Mouse (Mus musculus): Measurements from ENCODE around the gene Ppil2. TPM values are rescaled to one million over a fixed set of nuclear protein-coding genes. Genes with fewer than 3 reads are reported as not detected.

Ppil2 gene
- 179 TPM for polyA plus RNA-seq (2017; shearing (Covaris generic))

DNA sequence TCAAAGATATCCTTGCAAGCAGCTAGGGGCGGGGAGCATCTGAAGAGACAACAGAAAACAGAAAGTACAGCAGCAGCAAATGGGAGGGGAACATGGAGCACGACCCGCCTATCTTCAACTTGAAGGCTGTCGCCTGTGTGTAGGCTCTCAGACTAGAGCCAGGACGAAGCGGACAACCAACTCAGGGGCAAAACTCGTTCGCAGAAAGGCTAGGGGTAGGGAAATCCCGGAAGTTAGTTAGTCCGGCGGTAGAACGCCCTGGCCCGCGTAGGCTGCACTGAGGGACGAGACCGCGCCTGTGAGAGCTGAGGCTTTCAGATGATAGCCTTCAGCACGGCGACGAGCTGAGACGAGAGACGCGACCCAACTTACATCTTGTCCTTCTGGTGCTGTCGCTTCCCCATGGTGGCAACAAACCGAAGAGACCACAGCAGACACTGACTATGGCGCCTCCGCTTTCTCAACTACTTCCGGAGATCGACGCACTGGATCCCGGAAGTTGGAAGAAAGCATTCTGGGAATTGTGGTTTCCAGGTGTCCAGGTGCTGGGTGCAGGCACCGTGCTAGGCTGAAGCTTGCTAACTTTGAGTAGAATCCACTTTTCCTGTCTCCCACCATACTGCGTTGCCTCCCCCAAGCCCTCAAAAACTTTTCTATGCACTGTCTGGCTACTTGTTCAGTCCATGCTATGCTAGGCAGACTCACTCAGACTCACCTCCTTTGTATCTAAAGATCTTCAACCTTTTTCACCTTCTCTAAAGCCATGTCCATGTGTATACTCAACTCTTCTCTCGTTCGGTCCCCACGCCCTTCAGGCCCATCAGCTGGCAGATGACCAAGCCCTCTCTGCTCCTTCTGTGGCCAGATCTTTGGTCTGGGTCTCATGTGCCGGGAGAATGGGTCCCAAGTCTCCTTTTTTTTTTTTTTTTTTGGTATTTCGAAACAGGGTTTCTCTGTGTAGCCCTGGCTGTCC lies at the start of gene Ppil2:
Ppil2 (minus strand) TSS at position 487 of the 973 bp plus-strand sequence.

DNA sequence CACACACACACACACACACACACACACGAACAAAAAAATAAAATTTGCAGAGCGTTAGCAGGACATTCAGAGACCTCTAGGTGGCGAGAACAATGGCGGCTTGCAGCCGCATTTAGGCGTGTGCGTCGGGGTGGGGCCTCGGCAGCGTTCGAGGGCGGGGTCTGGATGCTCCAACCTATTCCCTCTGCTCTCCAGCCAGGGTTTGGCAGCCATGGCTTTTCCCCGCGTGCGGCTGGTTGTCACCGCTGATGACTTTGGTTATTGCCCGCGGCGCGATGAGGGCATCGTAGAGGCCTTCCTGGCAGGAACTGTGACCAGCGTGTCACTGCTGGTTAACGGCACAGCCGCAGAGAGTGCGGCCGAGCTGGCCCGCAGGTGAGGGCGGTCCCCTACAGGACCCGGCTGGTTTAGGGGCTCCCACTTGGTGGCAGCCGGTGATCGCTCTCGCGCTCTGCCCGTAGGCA lies 35.7 kb upstream of the Ppil2 start, which contains the start of gene Ccdc116:
Ccdc116 (minus strand) TSS at position 458 of the 464 bp plus-strand sequence.

GRCm38 (mm10) chr16:17144339-17144738 lies 33.3 kb upstream of the Ppil2 start, which contains the start of gene Ydjc:
TSS of gene Ydjc (plus strand) at chr16:17144621.

GRCm38 (mm10) chr16:17132089-17132905 lies 21.2 kb upstream of the Ppil2 start, which contains the start of gene Sdf2l1:
TSS of gene Sdf2l1 (minus strand) at chr16:17132383.

DNA sequence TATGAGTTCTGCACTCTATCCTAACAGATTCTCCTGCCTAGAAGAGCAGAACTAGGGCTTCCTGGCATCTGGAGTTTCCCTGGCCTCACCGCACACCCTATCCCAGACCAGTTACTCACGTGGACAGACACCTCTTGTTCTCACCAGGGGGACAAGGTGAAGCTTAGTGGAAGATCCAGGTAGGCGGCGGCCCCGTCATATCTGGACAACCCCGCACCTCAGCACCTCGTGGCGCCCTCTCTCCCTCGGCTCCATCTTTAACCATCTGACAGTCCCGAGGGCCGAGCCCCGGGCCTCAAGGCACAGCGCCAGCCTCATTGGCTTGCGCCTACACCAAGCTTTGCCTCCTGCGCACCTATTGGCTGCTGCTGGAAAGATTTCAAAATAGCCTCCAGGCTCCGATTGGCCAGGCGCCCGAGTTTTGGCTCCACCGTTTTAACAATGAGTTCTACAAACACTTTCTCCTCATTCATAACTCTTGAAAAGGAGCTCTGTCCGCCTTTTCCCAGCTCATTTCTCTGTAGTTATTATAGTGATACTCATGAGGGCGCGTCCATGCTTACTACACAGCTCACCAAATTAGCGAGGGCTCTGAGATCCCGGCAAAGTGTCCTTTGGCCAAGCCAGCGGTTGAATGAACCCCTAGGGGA lies 13.9 kb upstream of the Ppil2 start, which contains the start of gene 2610318N02Rik:
2610318N02Rik (minus strand) TSS at position 297 of the 650 bp plus-strand sequence.

DNA sequence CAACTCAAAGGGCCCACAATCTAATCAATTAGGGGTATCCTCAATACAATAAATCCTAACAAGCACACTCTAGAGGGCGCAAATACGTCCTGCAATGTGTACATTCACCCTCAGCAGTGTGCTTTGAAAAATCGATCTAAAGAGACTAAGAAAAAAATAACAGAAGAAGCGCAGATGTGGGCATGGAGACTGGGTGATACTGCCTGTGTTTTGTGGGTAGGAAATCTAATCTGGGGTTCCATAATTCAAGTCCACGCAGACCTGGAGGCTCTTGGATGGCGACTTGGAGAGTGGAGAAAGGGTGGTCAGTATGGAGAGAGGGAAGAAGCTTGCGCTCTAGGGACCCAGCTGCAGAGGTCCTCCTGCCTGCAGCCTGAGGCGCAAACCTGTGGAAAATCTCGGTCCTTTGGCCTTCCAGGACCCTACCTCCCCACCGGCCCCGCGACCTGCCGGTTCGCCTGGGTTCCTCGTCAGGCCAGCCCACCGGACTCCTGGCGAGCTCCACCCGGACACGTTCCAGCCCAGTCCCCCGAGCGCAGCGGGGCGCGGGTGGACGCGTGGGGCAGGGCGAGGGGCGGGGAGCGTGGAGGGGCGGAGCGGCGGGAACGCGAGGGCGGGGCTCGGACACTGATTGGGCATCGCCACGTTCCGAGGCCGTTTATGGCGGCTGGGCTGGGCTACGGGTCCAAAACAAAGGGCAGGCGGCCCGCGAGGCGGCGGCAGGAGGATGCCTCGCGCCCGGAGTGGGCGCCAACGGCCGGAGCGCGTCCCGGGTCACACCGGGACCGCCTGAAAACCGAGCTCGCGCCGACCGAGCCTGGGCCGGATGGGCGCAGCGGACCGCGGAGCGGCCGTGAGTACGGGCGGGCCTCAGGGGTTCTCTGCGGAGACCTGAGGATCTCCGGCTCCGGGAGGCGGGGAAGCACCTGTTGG lies 41.3 kb downstream of the Ppil2 start, which contains the start of gene Ypel1:
Ypel1 (plus strand) TSS at position 186 of the 933 bp plus-strand sequence.

Other genes with a start within 250 kb of the Ppil2 start
- gene Igll1, start 247.3 kb downstream of the Ppil2 start, polyA plus RNA-seq (2017; shearing (Covaris generic)), result not detected
- 70.6 TPM for gene Top3b, start 240.5 kb downstream of the Ppil2 start, polyA plus RNA-seq (2017; shearing (Covaris generic))
- gene Vpreb1, start 240.4 kb downstream of the Ppil2 start, polyA plus RNA-seq (2017; shearing (Covaris generic)), result 1.0 TPM
- gene Ppm1f, start 214.8 kb downstream of the Ppil2 start, polyA plus RNA-seq (2017; shearing (Covaris generic)), result 16.8 TPM
- gene Mapk1, start 127.9 kb downstream of the Ppil2 start, polyA plus RNA-seq (2017; shearing (Covaris generic)), result 163 TPM
- gene Ypel1, start 41.6 kb downstream of the Ppil2 start, polyA plus RNA-seq (2017; shearing (Covaris generic)), result 3.4 TPM
- gene 2610318N02Rik, start 13.9 kb upstream of the Ppil2 start, polyA plus RNA-seq (2017; shearing (Covaris generic)), result 3.7 TPM
- gene Sdf2l1, start 21.1 kb upstream of the Ppil2 start, polyA plus RNA-seq (2017; shearing (Covaris generic)), result 36.4 TPM
- 3.4 TPM for gene Ydjc, start 33.4 kb upstream of the Ppil2 start, polyA plus RNA-seq (2017; shearing (Covaris generic))
- gene Ccdc116, start 36.0 kb upstream of the Ppil2 start, polyA plus RNA-seq (2017; shearing (Covaris generic)), result 1.7 TPM
- gene Ube2l3, start 91.4 kb upstream of the Ppil2 start, polyA plus RNA-seq (2017; shearing (Covaris generic)), result 248 TPM
- not detected for gene Rimbp3, start 97.3 kb upstream of the Ppil2 start, polyA plus RNA-seq (2017; shearing (Covaris generic))
- gene Hic2, start 122.3 kb upstream of the Ppil2 start, polyA plus RNA-seq (2017; shearing (Covaris generic)), result 1.7 TPM
- 117 TPM for gene Tmem191c, start 164.8 kb upstream of the Ppil2 start, polyA plus RNA-seq (2017; shearing (Covaris generic))
- 0.67 TPM for gene Serpind1, start 220.1 kb upstream of the Ppil2 start, polyA plus RNA-seq (2017; shearing (Covaris generic))

Data from effector memory CD4-positive, alpha-beta T cell, adult 7 months (primary cell).